Mouse (Mus musculus) limb, embryonic 14.5 days (tissue): ENCODE data around the gene Tagln2. TPM values are rescaled to one million over a fixed set of nuclear protein-coding genes. Genes with fewer than 3 reads are reported as not detected.

ENCODE experiments used
- ATAC-seq: fragments of 200-750 bp; cut with Nextera tagmentation; 2 replicates; pipeline ENCODE4 v1.8.0; 2017; ENCODE audit warnings: low read depth, moderate number of reproducible peaks, moderate TSS enrichment; ENCODE audit not compliant: low FRiP score
- DNase-seq: peaks from one replicate; pipeline ENCODE4 v3.0.0-alpha.2; 2015; ENCODE audit warnings: low spot score
- H3K27ac ChIP-seq: fragments of 300-500 bp; sonication (generic); replicated peaks from 2 replicates; pipeline ENCODE4 v1.5.1; 2014; ENCODE audit warnings: low read depth, mild to moderate bottlenecking, low read length, moderate library complexity, mixed read lengths
- H3K27me3 ChIP-seq: fragments of 300-500 bp; sonication (generic); 2 replicates; pipeline ENCODE4 v1.6.1; 2014; ENCODE audit warnings: low read length, mixed read lengths; ENCODE audit not compliant: control insufficient read depth, insufficient read depth
- H3K36me3 ChIP-seq: fragments of 300-500 bp; sonication (generic); 2 replicates; pipeline ENCODE4 v1.6.1; 2014; ENCODE audit warnings: mild to moderate bottlenecking, low read length, moderate library complexity, mixed read lengths; ENCODE audit not compliant: control insufficient read depth, insufficient read depth
- H3K4me1 ChIP-seq: fragments of 300-500 bp; sonication (generic); 2 replicates; pipeline ENCODE4 v1.6.1; 2014; ENCODE audit warnings: antibody characterized with exemption, low read length, mixed read lengths; ENCODE audit not compliant: control insufficient read depth, insufficient read depth
- H3K4me2 ChIP-seq: fragments of 300-500 bp; sonication (generic); replicated peaks from 2 replicates; pipeline ENCODE4 v1.6.1; 2014; ENCODE audit warnings: low read depth, mild to moderate bottlenecking, low read length, moderate library complexity; ENCODE audit not compliant: severe bottlenecking
- H3K4me3 ChIP-seq: fragments of 300-500 bp; sonication (generic); replicated peaks from 2 replicates; pipeline ENCODE4 v1.5.1; 2014; ENCODE audit warnings: low read length
- H3K9ac ChIP-seq: fragments of 300-500 bp; sonication (generic); 2 replicates; pipeline ENCODE4 v1.6.1; 2014; ENCODE audit warnings: mild to moderate bottlenecking, low read depth, low read length, moderate library complexity; ENCODE audit not compliant: severe bottlenecking
- H3K9me3 ChIP-seq: fragments of 300-500 bp; sonication (generic); 2 replicates; pipeline ENCODE4 v1.6.1; 2016; ENCODE audit warnings: low read length; ENCODE audit not compliant: control insufficient read depth
- POLR2A ChIP-seq: fragments of 200-500 bp; IDR thresholded peaks from 2 replicates; pipeline ENCODE4 v1.8.0; 2012; ENCODE audit warnings: inconsistent platforms, mild to moderate bottlenecking, moderate library complexity, borderline replicate concordance; ENCODE audit not compliant: insufficient read depth, insufficient read length; ENCODE audit errors: extremely low read depth
- WGBS: fragments of 180-500 bp; shearing (Covaris S2); extraction: QIAGEN DNeasy Blood & Tissue Kit; methylation state at CpG from one replicate; pipeline ENCODE4 v1.1.7; 2014; 5-methylcytosine and 5-hydroxymethylcytosine counted together
- polyA plus RNA-seq, 2 experiments: library from polyadenylated mRNA; depleted of rRNA in 1 of 2; stranded (reverse) in 1 of 2; unstranded in 1 of 2; fragments of >200 nt; fragmentation: Nextera tagmentation in 1 of 2; extraction: Ambion mirVana in 1 of 2; gene quantifications; 2 replicates each; pipeline versions ENCODE4 v1.2.1 to v1.2.3; 2012 to 2014

The Tagln2 gene
- polyA plus RNA-seq, 2 experiments: 134 to 155 TPM

GRCm38 (mm10) chr1:172504756-172505155, 4.9 kb downstream of the Tagln2 start:
- Histone ChIP-seq H3K4me1 (peaks cover 38% of the 10 kb centered on the region), H3K27ac (no peak overlapping the region), H3K4me3 (no peak overlapping the region), H3K36me3 (peaks cover 5% of the 10 kb centered on the region; the same call in 1 of the 2 replicates), H3K27me3 (0 out of 2 replicates have a peak, but pooled peaks cover 5% of the 10 kb centered on the region), H3K9me3 (no peaks in the 10 kb centered on the region), H3K4me2 (no peak overlapping the region), H3K9ac (no peak overlapping the region)
- ATAC-seq (no peak), DNase-seq (no peak)
- TF ChIP-seq POLR2A: no peak
- WGBS: 73% methylated on average over 8 of the region's 8 CpGs

GRCm38 (mm10) chr1:172507001-172507400, 7.2 kb downstream of the Tagln2 start:
- H3K27me3 ChIP-seq: no peaks in the 10 kb centered on the region
- no peak overlapping the region for H3K9ac ChIP-seq
- WGBS: 39% methylated on average over 5 of the region's 5 CpGs
- H3K4me1 ChIP-seq: peaks cover 29% of the 10 kb centered on the region
- no peak overlapping the region for H3K4me2 ChIP-seq
- H3K36me3 ChIP-seq: peaks cover 5% of the 10 kb centered on the region; the same call in 1 of the 2 replicates
- no peaks in the 10 kb centered on the region for H3K9me3 ChIP-seq
- H3K27ac ChIP-seq: no peak overlapping the region
- no peak overlapping the region for H3K4me3 ChIP-seq
- DNase-seq: peak; percentile 48
- ATAC-seq: peak; percentile 21; the same call in 1 of the 2 replicates
- no peak for TF ChIP-seq POLR2A

GRCm38 (mm10) chr1:172507701-172508100, 7.9 kb downstream of the Tagln2 start:
- H3K4me2 ChIP-seq: no peak overlapping the region

GRCm38 (mm10) chr1:172508172-172508571, 8.3 kb downstream of the Tagln2 start:
- peaks cover 5% of the 10 kb centered on the region; the same call in 1 of the 2 replicates for H3K36me3 ChIP-seq
- H3K4me3 ChIP-seq: no peak overlapping the region
- H3K4me1 ChIP-seq: peaks cover 24% of the 10 kb centered on the region
- WGBS: 67% methylated on average over 2 of the region's 2 CpGs
- no peak for DNase-seq
- no peak overlapping the region for H3K27ac ChIP-seq
- no peaks in the 10 kb centered on the region for H3K27me3 ChIP-seq
- no peak overlapping the region for H3K4me2 ChIP-seq
- TF ChIP-seq POLR2A: no peak
- no peak for ATAC-seq
- H3K9ac ChIP-seq: no peak overlapping the region
- H3K9me3 ChIP-seq: no peaks in the 10 kb centered on the region

More at GRCm38 (mm10) chr1:172507701-172508100, 7.9 kb downstream of the Tagln2 start:
- WGBS: 83% methylated on average over 3 of the region's 3 CpGs
- Histone ChIP-seq H3K36me3 (peaks cover 5% of the 10 kb centered on the region; the same call in 1 of the 2 replicates), H3K27ac (no peak overlapping the region), H3K4me3 (no peak overlapping the region), H3K27me3 (no peaks in the 10 kb centered on the region), H3K9me3 (no peaks in the 10 kb centered on the region), H3K4me1 (peaks cover 24% of the 10 kb centered on the region), H3K9ac (no peak overlapping the region)
- no peak for TF ChIP-seq POLR2A
- ATAC-seq (no peak), DNase-seq (no peak)

GRCm38 (mm10) chr1:172509235-172509634, 9.4 kb downstream of the Tagln2 start:
- no peak for ATAC-seq
- Histone ChIP-seq H3K9ac (no peak overlapping the region), H3K4me1 (peaks cover 21% of the 10 kb centered on the region; the same call in 1 of the 2 replicates), H3K36me3 (peaks cover 5% of the 10 kb centered on the region; the same call in 1 of the 2 replicates), H3K4me3 (no peak overlapping the region), H3K4me2 (no peak overlapping the region), H3K27ac (no peak overlapping the region), H3K27me3 (no peaks in the 10 kb centered on the region), H3K9me3 (no peaks in the 10 kb centered on the region)
- 81% methylated on average over 5 of the region's 5 CpGs for WGBS
- TF ChIP-seq POLR2A: no peak
- no peak for DNase-seq
